Mouse (Mus musculus): ENCODE data around the gene Syt2.

DNA sequence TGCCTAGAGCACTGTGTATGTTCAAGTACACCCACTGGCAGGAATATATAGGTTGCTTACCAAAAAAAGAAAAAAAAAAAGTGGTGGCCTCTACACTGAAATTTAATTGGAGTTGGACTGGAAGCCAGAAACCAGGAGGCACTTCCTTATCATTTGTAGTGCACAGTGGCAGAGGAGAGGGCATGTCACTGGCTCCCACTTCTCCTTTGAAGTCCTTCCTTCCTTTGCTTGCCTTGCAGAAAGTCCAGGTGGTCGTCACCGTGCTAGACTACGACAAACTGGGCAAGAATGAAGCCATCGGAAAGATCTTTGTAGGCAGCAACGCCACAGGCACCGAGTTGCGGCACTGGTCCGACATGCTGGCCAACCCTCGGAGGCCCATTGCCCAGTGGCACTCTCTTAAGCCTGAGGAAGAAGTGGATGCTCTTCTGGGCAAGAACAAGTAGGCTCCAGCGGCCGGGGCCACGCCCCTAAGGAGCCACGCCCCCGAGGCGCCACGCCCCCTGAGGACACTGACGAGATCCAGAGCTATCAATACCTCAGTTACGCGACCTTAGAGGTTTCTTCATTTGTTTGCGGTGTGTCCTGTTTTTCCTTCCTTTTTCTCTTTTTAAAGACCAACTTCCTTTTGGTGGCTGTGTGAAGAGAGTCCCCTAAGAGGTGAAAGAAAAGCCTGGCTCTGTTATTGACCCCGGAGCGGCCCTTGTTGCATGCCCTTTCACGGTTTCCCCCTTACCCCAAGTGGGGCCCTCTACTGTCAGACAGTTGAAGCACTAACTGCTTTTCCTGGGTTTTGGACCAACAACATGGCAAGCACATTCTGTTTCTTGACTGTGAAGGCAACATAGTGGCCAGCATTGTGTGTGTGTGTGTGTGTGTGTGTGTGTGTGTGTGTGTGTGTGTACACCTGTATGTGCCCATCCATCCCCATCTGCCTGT is 101.0 kb downstream of the Syt2 start:
- TF ChIP-seq POLR2A (IDR thresholded peaks at IDR 0.05; ENCODE audit: borderline replicate concordance, control insufficient read depth, low read depth, low read length) (0 out of 2 replicates have a peak, but pooled peaks have one; percentile 22), CTCF (IDR thresholded peaks at IDR 0.05; ENCODE audit: control insufficient read depth, insufficient read depth, low read length) (no peak)

Data from bone marrow, adult 2 months (tissue).